Comparison of ENCODE assay signal across 26 mouse cellular contexts in genomic region chr10:93006970-93007369, GRCm38 (mm10).
DNase-seq lines count a peak whose midpoint lies in the region; ATAC-seq lines count a peak whose summit lies in the region.
"Had no signal": no experiment of that assay in that cellular context is flagged by ENCODE, and none has a peak within 500 bp of the region (broad histone marks: within the 10 kb centered on the region; RNA-seq: fewer than 3 reads in every experiment).

No protein-coding gene starts in this region.

- no peak overlapping the region for H3K27ac ChIP-seq in hindbrain, embryonic 13.5 days
- H3K27ac ChIP-seq: embryonic facial prominence, embryonic 12.5 days; embryonic facial prominence, embryonic 15.5 days; heart, embryonic 15.5 days; hindbrain, embryonic 10.5 days; hindbrain, embryonic 14.5 days; hindbrain, postnatal 0 days; intestine, embryonic 15.5 days had no signal

- DNase-seq in A20 (ENCODE audit: low read depth, low spot score): peak; percentile 4
- DNase-seq in CD4-positive, CD25-positive, alpha-beta regulatory T cell, adult 2 months (ENCODE audit: low read depth, low spot score): peak; percentile 38
- no peak for DNase-seq in right cerebral cortex, postnatal 10 days (ENCODE audit: low spot score in 2 of 2)
- DNase-seq in gastrocnemius, postnatal 10 days: no peak
- DNase-seq: adrenal gland, postnatal 10 days; adrenal gland, postnatal 36 days; cerebellum, adult 18-20 months; cerebellum, adult 9-10 months; cerebellum, postnatal 14 days; forebrain, postnatal 0 days; gastrocnemius, postnatal 36 days; heart, postnatal 10 days; heart, postnatal 36 days; kidney, adult 11 months had no signal

- H3K4me1 ChIP-seq in hindbrain, embryonic 13.5 days (replicated peaks): peaks cover 8% of the 10 kb centered on the region; the same call in 1 of the 2 replicates
- H3K4me1 ChIP-seq: embryonic facial prominence, embryonic 12.5 days; embryonic facial prominence, embryonic 15.5 days; heart, embryonic 15.5 days; hindbrain, embryonic 10.5 days; intestine, embryonic 15.5 days had no signal

- H3K9me3 ChIP-seq in hindbrain, embryonic 13.5 days: peaks cover under 1% of the 10 kb centered on the region; the same call in 1 of the 2 replicates
- H3K9me3 ChIP-seq: embryonic facial prominence, embryonic 12.5 days; embryonic facial prominence, embryonic 15.5 days; heart, embryonic 12.5 days; heart, embryonic 15.5 days; hindbrain, embryonic 10.5 days; intestine, embryonic 15.5 days had no signal

- H3K27me3 ChIP-seq in hindbrain, embryonic 13.5 days: no peaks in the 10 kb centered on the region
- H3K27me3 ChIP-seq: embryonic facial prominence, embryonic 12.5 days; embryonic facial prominence, embryonic 15.5 days; heart, embryonic 12.5 days; heart, embryonic 15.5 days; intestine, embryonic 15.5 days had no signal

- no peak overlapping the region for H3K4me2 ChIP-seq in hindbrain, embryonic 13.5 days
- H3K4me2 ChIP-seq: embryonic facial prominence, embryonic 12.5 days; embryonic facial prominence, embryonic 15.5 days; heart, embryonic 12.5 days; heart, embryonic 15.5 days; hindbrain, embryonic 14.5 days; intestine, embryonic 15.5 days had no signal

- H3K4me3 ChIP-seq in hindbrain, embryonic 13.5 days: no peak overlapping the region
- H3K4me3 ChIP-seq: embryonic facial prominence, embryonic 12.5 days; embryonic facial prominence, embryonic 15.5 days; heart, embryonic 12.5 days; heart, embryonic 15.5 days; hindbrain, embryonic 10.5 days; intestine, embryonic 15.5 days had no signal

- no peak overlapping the region for H3K9ac ChIP-seq in hindbrain, embryonic 13.5 days
- H3K9ac ChIP-seq: embryonic facial prominence, embryonic 12.5 days; embryonic facial prominence, embryonic 15.5 days; forebrain, postnatal 0 days; heart, embryonic 12.5 days; heart, embryonic 15.5 days; hindbrain, embryonic 14.5 days; intestine, embryonic 15.5 days had no signal

- peak; percentile 72 for ATAC-seq in activated CD4-positive, CD25-positive, alpha-beta regulatory T cell, adult 4 months
- ATAC-seq in inflammation-experienced regulatory T-cells, adult 6 months: peak; percentile 83
- no peak for ATAC-seq in hindbrain, embryonic 13.5 days (ENCODE audit: low FRiP score)
- ATAC-seq: forebrain, embryonic 14.5 days; forebrain, postnatal 0 days; hindbrain, postnatal 0 days; intestine, embryonic 15.5 days had no signal

- H3K36me3 ChIP-seq in hindbrain, embryonic 13.5 days: no peaks in the 10 kb centered on the region
- H3K36me3 ChIP-seq: embryonic facial prominence, embryonic 12.5 days; embryonic facial prominence, embryonic 15.5 days; heart, embryonic 12.5 days; heart, embryonic 15.5 days; hindbrain, embryonic 10.5 days; intestine, embryonic 15.5 days had no signal

- WGBS in hindbrain, embryonic 13.5 days: 89% methylated on average over 3 of the region's 3 CpGs

Comparison
In these comparisons a context has a peak if more than half of its experiments do, and no peak if none do; other contexts are left out.
1. DNase-seq: peak in A20 (single experiment) and CD4-positive, CD25-positive, alpha-beta regulatory T cell, adult 2 months (single experiment); none in right cerebral cortex, postnatal 10 days (0 of 2) and gastrocnemius, postnatal 10 days (single experiment).